Mouse (Mus musculus) testis, adult 2 months (tissue): ENCODE measurements around the gene Tmem37.

Experiments
- CTCF ChIP-seq: fragments of 200-500 bp; IDR thresholded peaks from 2 replicates; pipeline ENCODE4 v1.5.1; 2012; ENCODE audit warnings: low read depth, mild to moderate bottlenecking, inconsistent platforms, low read length, moderate library complexity; ENCODE audit not compliant: control insufficient read depth, insufficient read depth, insufficient replicate concordance
- POLR2A ChIP-seq: fragments of 200-500 bp; IDR thresholded peaks from 2 replicates; pipeline ENCODE4 v1.6.1; 2012; ENCODE audit warnings: low read depth, mild to moderate bottlenecking, inconsistent platforms, low read length, moderate library complexity; ENCODE audit not compliant: control insufficient read depth

DNA sequence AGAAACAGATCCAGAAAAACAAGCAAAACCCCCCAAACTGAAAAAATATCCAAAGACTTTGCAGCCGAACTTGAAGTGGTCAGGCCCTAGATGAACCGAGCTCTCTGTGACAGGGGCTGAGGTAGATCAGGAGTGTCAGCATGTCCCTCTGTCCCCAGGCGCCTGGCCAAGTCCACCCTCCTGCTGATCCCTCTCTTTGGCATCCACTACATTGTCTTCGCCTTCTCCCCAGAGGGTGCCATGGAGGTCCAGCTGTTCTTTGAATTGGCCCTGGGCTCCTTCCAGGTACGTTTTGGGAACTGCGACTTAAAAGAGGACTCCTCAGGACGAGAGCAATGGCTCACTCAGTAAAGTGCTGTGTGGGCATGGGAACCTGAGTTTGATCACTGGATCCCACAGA lies 17.6 kb downstream of the Tmem37 start:
- TF ChIP-seq CTCF (no peak), POLR2A (no peak)
